Mouse (Mus musculus) urinary bladder, postnatal 14 days (tissue): Measurements from ENCODE around the gene Dock4.

Experiments used
- DNase-seq: peaks from one replicate; pipeline ENCODE4 v3.0.0; 2021; ENCODE audit warnings: low spot score

Gene Dock4

DNA sequence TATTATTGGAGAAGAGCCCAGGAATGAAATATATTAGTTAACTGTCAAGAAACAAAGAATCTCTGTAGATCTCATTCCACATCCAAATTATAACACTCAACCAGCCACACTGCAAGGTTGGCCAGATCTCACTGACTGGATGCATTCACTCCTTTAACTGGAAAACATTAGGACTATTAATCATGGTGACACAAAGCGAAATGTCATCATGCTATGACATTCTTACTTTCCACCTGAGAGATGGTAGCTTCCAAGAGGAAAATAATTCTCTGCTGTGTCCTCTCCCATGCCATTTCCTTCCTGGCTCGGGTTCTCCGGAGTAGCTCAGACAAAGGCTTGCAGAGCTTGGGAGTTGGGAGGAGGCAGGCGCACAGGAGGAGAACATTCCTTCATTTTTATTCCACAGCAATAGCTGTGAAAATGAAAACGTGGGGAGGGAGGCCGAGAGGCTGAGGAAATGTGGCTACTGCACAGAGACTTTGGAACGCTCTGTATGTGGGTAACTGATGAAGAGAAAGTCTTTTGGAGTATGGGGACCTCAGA is 17.0 kb downstream of the Dock4 start:
- DNase-seq: no peak

DNA sequence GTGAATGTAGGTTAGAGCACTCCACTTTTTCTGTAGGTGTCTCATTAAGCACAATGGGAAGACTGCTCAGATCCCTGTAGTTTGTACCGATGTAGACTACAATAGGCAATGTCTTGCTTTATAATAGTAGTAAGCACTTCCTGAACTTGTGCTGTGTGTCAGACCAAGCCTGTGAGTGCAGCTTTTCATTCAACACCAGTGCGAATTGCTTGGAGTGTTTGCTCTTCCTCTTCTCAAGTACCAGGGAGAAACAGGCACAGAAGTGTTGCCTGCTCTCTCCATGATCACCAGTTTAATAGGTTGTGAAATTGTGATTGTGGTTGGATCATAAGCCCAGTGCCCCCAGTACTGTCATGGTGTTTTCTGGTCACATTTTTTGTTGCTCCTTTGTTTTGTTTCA is 18.1 kb downstream of the Dock4 start:
- DNase-seq: no peak

DNA sequence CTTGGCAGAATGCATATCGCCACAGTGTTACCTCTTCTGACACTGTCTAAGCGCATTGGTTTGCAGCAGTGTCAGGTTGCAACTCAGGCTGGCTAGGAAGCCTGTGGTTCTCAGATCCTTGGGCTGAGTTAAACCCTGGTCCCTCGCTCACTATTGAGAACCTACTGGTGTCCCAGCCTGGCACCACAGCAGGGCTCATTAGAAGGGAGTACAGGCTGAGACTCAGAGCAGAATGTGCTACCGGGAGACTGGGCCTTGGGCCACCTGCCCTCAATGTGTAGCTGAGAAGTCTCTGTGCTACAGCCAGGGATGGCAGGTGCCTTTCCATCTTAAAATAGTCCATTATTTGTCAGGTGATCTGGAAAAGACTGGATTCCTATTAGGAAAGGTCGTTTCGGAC is 18.5 kb downstream of the Dock4 start:
- no peak for DNase-seq

DNA sequence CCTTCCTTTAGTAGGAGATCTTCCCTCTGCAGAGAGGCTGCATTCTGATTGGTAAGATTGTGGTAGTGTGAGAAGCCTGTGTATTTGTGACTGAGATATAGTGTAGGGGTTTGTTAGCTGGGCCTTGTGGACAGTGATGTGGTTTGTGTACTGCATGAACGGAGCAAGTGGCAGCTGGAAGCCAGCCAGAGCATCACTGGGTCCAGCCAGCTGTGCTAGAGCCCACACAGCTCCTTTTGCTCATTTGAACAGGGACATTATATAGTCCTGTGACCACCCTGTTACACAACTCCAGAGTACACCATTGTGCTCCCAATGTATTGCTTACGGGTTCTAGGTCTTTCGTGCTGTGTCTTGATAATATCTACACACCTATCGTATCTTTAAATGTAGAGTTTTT is 22.5 kb downstream of the Dock4 start:
- no peak for DNase-seq

DNA sequence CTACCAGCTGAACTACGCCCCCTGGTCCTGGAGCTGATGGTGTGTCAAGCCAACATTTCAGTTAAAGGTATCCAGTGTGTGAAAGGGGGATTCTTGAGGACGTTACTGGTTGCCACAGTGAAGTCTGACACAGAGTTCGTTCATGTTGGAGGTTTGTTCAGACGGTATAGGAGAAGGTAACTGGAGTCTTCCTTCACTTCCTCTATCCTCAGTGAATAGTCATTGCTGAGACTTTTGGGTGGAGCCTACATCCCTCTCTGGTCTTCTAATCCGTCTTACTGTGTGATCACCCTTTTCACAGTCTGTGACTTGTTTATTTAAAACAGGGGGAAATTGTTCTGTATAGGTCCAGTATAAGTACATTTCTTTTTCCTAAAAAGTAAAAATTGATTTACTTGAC is 23.3 kb downstream of the Dock4 start:
- DNase-seq: no peak

DNA sequence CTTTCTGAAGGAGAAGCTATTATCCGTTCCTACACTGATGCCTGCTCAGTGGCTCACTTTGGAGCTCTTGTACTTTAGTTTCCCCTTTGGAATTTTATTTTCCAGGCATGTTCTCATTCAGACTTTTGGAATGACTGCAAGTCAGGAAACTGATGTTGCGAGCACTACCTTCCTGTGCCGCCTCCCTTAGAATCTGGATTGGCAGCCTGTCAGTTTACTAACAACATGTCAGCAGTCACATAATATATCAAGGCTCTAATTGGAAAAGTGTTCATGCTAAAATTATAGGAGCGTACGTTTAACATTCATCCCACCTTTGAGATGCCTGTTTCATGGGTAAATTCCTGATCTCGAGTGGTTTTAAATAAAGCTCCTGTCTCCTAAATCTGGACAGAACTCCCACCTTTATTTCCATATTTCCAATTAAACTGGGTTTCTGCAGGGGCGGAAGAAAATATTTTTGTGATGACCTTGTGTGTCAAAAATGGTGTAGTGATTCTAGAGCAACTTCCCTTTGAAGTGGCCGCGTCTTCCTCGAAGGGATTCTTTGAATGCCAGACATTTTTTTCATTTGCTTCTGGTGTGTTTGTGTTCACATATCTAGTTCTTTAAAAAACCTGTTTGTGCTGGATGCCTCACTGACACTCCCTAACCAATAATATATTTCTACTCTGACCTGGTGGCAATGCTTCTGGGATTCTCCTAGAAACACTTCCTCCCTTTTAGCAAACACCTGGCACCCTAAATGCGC is 26.1 kb downstream of the Dock4 start:
- DNase-seq: no peak

DNA sequence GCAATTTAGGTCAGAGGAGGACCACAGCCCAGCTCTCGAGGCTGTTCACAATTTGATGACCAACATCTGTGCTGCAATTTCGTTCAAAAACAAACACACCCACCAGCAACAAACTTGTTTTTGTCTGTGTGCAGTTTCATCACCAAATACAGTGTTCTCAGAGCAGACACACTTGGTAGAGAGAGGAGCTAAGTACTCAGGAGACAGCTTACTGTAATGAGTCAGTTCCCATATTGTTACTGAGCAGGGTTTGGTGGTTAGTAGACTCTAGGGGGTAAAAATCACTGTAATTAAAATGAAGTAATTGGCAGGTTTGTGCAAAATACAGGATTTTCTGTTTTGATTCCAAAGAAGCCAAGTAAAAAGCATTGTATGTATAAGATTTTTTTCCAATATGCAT is 28.0 kb downstream of the Dock4 start:
- DNase-seq: no peak

DNA sequence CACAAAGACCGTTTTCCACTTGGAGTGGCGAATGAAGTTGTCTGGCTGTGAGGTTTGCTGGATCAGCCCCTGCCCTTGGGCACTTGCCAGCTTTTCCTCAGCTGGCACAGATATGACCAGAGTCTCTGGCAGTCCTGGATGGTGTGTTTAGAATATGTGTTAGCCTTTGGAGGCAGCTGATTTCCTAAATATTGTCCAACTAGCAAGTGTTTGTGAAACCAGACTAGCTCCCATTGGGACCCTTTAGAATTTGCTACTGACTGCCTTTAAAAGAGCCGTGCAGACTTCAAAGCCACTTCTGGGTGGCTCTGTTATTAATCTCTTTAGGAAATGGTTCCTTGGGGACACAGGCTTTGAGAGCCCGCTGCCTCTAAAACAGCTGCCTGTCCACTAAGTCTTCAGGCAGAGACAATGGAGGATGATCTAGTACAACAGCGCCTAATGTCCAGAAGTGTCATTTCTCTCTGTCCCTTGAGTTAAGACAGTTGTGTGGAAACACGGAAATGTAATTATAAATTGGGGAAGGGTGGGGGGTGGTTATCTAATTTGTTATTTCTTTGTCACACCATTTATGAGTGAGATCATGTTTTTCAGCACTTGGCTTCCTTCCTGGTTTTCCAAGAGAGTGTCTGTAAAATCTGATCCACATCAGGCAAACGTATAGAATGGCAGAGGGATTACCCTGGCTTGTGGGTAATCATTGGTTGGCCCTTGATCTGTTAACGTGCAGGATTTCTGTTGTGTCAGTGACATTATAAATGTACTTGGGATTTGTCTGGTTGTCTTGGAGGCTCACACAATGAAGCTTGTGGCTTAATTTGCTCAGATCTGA is 32.1 kb downstream of the Dock4 start:
- no peak for DNase-seq

DNA sequence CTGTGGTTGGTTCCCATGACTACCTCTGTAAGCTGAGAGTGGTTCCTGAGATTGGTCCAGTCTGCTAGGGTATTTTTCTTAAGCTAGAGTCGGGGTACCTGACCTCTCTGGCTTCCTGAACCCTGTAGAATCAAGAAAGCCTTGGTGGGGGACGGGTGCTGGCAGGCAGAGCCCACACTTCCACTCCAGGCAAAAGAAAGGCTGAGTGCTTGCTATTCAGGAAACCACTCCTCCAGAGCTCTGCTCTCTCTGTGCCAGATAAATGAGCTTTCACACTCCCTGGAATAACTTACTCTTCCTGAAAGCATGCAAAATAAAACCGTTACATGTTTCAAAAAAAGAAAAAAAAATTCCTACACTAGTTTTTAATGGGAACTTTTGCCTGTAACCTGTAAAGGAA is 38.5 kb downstream of the Dock4 start:
- DNase-seq: no peak

DNA sequence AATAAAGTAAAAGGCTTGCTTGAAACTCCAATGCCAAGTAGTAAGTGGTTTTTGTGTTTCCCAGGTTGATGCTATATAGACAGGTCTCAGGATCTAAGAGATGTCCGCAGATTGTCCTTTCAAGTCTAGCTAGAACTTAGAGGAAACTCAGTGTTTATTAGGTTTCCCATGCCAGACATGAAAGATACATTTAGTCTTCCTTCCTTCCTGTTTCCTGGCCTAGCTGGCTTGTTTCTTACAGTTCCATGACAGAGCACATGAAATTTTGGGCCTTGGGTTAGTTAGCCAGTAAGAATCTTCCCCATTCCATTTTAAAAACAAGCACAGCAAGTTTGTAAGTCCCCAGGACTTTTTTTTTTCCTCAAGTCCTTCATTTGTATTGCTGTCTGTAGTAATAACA is 39.5 kb downstream of the Dock4 start:
- no peak for DNase-seq

DNA sequence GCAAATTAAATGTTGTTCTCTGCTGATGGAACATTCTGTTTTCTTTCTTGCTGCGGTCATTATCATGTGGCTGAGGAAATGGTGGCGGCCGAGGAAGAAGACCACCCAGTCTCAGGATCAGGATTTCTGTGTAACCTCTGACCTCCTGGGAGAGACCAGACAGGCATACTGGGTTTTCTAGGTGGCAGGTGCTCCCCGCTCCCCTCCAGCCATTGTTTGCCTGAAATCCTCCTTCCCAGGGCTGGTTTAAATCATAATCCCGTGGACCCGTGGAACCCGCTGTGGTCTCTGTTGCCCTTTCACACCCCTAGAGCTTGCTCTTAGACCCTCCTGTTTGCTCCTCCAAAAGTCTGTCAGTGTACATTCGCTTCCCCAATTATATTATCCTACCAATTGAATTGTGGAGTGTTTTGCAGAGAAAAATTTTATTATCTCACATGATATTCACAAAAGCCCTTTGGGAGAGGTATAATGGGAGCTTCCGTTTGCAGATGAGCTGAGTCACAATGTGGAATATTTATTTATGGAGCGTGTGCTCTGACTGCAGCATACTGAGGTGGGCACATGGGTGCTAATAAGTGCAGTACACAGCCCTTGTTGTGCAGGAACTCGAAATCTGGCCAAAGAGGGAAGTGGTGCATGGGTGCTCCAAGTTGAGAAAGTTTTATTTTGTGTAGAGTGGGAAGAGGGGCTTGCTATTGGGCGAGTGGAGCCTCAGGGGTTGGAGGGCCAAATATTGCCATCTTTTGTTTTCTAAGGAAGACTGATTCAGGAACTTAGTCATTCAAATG is 40.5 kb downstream of the Dock4 start:
- no peak for DNase-seq

DNA sequence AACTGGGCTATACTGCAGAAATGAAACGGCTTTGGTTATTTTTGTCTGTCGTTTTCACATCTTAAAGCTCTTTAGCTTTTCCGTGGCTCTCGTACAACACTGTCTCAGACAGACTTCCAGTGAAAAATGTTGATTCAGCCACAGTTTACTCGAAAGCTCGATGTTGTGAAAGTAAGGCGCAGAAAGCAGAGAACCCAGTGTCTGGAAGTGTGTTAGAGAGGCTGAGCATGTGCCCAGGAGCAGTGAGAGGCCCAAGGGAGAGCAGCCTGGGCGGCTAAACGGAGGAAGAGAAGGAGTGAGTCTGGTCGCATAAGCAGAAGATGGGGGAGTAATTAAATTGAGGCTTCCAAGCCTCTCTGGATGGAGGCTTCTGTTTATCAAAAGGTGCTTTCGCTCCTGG is 50.6 kb downstream of the Dock4 start:
- DNase-seq: no peak

DNA sequence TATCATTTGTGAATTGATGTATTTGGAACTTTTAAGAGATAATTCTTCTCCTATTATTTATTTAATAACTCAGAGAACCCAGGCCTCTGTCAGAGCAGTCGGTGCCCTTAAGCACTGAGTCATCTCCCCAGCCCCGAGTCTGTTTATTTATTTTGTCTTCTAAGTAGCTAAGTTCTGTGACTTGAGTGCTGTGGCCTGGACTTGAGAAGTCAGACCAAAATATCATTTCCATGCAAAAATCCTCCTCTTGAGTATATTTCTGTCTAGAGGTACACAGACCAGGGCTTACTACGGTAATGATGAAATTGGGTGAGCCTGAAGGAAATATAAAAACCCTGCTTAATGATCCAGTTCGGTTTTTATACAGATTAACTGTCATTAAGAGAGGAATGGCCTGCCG is 52.1 kb downstream of the Dock4 start:
- DNase-seq: no peak

DNA sequence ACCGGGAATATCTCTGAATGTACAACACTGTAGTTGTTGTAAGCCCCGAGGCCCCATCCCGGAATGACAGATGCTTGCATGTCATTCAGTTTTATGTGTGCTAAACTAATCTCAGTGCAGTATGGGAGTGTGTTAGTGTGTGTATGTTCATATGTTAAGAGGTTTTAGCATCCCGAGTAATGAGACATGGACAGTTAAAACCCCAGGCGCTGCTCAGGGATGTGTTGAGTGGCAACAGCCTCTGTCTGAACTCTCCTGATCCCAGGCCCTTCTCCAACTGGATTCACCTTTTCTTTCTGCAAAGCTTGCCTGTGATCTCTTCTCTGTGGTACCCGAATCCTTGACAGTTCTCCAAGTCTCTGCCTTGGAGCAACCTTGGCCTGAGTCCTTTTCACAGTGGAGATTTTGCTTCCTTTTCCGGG is 52.5 kb downstream of the Dock4 start:
- DNase-seq: no peak

DNA sequence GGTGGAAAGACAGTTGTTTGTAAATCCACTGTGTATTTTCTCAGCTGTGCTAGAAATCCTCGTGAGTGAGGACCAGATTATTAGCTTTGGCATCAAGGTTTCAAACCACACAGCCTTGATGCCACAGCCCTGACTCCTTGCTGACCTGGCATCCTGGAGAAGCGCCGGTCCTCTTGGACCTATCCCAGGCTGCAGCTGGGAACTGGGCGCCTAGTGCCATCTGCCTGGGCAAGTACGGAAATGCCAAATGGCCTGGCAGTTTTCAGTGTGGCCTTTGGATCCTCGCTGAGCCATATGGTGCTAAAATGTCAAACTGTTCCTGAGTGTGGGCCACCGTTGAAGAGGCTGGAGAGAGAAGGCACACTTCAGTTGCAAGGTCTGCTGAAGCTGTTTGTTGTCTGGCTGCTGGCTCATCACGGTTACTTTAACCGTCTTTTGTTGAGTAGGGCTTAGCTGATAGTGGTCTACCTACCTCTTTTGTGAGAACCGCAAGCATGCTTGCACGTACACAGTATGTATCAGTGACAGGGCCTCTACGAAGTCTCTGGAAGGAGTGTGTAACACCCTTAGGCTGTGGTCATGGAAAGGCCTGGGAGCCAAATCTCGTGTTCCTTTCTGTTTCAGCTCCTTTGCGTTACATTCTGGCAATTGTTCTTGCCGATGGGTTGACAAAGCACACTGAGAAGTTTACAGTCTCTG is 53.3 kb downstream of the Dock4 start:
- peak; percentile 17 for DNase-seq

DNA sequence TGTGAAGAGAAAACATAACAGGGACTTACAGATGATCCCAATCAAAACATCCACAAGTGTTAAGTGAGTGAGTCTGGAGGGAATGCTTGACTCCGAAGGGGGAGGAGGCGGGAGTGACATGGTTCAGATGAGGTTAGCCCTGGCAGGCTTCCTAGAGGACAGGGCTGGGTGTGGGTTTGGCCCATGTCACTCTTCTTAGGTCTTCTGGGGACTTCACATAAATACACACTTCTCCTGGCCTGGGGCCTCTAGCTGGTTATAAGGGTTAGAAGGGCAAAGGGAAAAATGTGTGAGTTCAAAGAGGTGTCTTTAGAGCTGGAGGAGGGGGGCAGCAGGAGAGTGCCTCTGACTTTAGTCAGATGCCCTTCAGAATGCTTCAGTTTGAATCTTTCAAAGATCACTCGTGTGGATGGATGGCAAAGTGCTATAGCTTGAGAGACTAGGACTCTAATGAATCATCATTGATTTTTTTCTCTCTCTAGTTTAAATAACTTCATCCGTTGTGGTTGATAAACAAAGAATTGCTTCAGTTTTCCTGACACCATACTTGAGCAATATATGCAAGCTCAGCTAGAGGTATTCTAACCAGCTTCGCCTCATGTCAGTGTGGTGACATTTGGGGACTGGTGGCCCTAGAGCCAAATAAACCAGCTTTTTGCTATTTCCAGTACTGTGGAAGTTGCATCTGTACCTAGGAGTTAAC is 54.0 kb downstream of the Dock4 start:
- DNase-seq: peak; percentile 56

DNA sequence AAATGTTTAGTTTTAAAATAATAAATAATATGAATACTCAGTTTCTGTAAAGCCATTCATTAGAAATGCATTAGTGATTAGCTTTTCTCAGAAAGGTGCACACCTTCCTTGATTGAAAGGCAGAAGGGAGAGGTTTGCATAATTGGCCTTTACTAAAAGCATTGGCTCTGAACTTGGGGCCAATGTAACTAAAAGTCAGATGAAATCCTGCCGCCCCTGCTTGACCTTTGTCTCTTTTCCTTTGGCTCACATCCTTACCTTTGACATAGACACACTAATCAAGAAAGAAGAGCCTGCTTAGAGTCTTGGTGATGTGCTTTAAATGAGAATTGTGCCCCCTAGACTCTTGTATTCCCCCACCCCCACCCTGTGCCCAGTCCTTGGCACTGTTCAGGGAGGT is 55.4 kb downstream of the Dock4 start:
- no peak for DNase-seq

DNA sequence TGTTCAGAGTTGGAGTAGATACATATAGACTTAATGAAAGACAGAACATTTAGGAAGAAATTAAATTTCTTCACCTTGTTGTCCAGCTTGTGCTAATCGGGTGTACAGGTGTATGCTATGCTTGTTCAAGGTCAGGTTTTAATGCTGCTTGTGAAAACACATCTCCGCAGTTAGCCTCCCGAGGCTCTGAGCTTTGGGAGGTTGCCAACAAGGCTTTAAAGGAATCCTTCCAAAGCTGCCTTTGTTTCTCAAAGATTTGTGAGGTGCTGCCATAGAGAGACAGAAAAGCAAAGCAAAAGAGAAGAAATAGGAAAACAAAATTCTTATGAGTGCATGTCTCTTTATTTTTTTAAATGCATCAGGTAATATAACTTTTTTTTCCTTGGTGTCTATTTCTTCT is 57.8 kb downstream of the Dock4 start:
- no peak for DNase-seq

DNA sequence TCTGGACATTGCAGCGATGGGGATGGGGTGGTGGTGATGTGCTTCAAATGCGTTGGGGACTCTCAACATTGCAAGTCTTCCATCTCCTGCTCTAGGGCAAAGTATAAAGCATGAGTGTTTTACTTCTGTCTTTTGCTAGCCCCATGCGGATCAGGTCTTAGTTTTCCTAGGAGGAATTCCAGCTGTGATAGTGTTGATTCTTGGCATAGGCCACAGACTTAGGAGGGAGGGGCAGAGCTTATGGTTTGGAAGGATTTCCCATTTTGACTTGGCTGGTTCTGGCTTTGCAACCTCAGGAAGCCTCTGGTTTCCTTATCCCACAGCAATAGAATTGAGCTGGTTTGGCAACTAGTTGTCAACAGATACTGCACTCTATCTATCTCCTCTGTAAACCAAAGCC is 58.9 kb downstream of the Dock4 start:
- no peak for DNase-seq

DNA sequence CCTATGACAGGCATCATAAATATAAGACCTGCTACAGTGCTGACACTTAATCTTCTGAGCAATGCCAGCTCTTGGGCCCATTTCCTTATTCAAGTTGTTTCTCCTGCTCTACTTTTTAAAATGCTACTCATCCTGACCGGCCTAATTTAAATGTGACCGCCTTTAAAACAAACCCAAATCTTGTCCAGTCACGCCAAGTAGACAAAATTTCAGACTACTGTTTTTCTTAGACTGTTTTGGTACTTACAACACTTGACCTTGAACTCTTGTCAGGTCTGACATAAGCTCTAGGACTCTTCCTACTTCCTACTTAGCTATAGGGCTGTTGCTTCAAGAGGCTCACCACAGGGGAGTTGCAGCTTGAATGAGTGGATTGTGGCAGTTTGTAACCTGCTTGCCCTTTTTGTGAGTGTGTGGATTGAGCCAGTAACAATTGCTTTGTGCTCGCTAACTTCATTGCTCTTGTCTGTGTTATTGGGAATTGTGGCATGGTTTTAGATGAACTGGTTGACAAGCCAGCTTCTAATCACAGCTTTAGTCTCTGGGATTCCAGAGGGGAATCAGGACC is 62.2 kb downstream of the Dock4 start:
- DNase-seq: no peak

DNA sequence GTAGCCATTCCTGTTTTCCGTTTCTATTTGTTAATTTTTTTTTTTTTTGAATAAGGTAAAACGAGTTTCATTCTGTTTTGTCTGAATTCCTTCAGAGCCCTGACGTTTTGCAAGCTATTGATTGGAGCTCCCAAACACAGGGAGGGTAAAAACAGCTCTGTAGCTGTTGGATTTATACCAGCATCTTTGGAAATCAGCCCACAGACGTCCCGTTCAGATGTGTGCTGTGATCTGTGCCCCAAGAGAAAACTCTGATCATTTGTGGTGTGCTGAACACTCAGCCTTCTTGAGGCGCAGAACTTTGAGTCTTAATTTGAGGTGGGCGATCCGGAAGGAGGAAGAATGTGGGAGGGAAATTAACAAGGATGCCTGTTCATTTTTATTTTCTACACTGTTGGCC is 62.7 kb downstream of the Dock4 start:
- DNase-seq: no peak
